Mouse (Mus musculus) forebrain, embryonic 13.5 days (tissue): ENCODE measurements around the gene Shank2. TPM values are rescaled to one million over a fixed set of nuclear protein-coding genes. Genes with fewer than 3 reads are reported as not detected.

Source experiments
- ATAC-seq: fragments of 200-750 bp; cut with Nextera tagmentation; 2 replicates; pipeline ENCODE4 v1.8.0; 2017
- H3K27ac ChIP-seq: fragments of 300-500 bp; sonication (generic); 2 replicates; pipeline ENCODE4 v1.5.1; 2015; ENCODE audit warnings: inconsistent platforms, mild to moderate bottlenecking, moderate library complexity
- H3K27me3 ChIP-seq: fragments of 300-500 bp; sonication (generic); 2 replicates; pipeline ENCODE4 v1.6.1; 2015; ENCODE audit warnings: mild to moderate bottlenecking, inconsistent platforms
- H3K36me3 ChIP-seq: fragments of 300-500 bp; sonication (generic); 2 replicates; pipeline ENCODE4 v1.6.1; 2015; ENCODE audit warnings: mild to moderate bottlenecking, inconsistent platforms; ENCODE audit not compliant: poor library complexity, severe bottlenecking
- H3K4me1 ChIP-seq: fragments of 300-500 bp; sonication (generic); 2 replicates; pipeline ENCODE4 v1.6.1; 2015; ENCODE audit warnings: inconsistent platforms
- H3K4me2 ChIP-seq: fragments of 300-500 bp; sonication (generic); 2 replicates; pipeline ENCODE4 v1.6.1; 2015; ENCODE audit warnings: inconsistent platforms, mild to moderate bottlenecking, moderate library complexity
- H3K4me3 ChIP-seq: fragments of 300-500 bp; sonication (generic); 2 replicates; pipeline ENCODE4 v1.5.1; 2015; ENCODE audit warnings: mild to moderate bottlenecking, inconsistent platforms
- H3K9ac ChIP-seq: fragments of 300-500 bp; sonication (generic); 2 replicates; pipeline ENCODE4 v1.6.1; 2015; ENCODE audit warnings: mild to moderate bottlenecking, inconsistent platforms
- H3K9me3 ChIP-seq: fragments of 300-500 bp; sonication (generic); replicated peaks from 2 replicates; pipeline ENCODE4 v1.6.1; 2016; ENCODE audit warnings: inconsistent platforms
- WGBS: fragments of 180-500 bp; shearing (Covaris S2); methylation state at CpG from one replicate; pipeline ENCODE4 v1.1.7; 2015; 5-methylcytosine and 5-hydroxymethylcytosine counted together
- polyA plus RNA-seq: library from polyadenylated mRNA; unstranded; fragments of >200 nt; fragmentation: Nextera tagmentation; extraction: Ambion mirVana; gene quantifications from 2 replicates; pipeline ENCODE4 v1.2.1, GENCODE M21; 2015

Gene Shank2
- polyA plus RNA-seq, result 4.1 and 4.9 TPM in 2 replicates

GRCm38 (mm10) chr7:144001628-144002027, at the start of gene Shank2:
Shank2 (plus strand) TSS chr7:144001928.
- no peak within 1 kb of the TSS for H3K4me3 ChIP-seq
- H3K4me1 ChIP-seq, result no peaks in the 10 kb centered on the region
- H3K4me2 ChIP-seq, result no peak within 1 kb of the TSS
- H3K9me3 ChIP-seq, result peaks cover 6% of the 10 kb centered on the region
- 77% methylated on average over 3 of the region's 3 CpGs for WGBS
- no peaks in the 10 kb centered on the region for H3K27me3 ChIP-seq
- no peaks in the 10 kb centered on the region for H3K36me3 ChIP-seq
- ATAC-seq, result no peak
- no peak within 1 kb of the TSS for H3K9ac ChIP-seq
- H3K27ac ChIP-seq, result no peak within 1 kb of the TSS

GRCm38 (mm10) chr7:143952130-143952529, 49.6 kb upstream of the Shank2 start:
- 76% methylated on average over 3 of the region's 3 CpGs for WGBS
- Histone ChIP-seq H3K4me2 (no peak overlapping the region), H3K9ac (no peak overlapping the region), H3K4me1 (no peaks in the 10 kb centered on the region), H3K9me3 (no peaks in the 10 kb centered on the region), H3K36me3 (no peaks in the 10 kb centered on the region), H3K27me3 (0 out of 2 replicates have a peak, but pooled peaks cover 3% of the 10 kb centered on the region), H3K27ac (no peak overlapping the region), H3K4me3 (no peak overlapping the region)
- ATAC-seq, result no peak

- Histone ChIP-seq H3K4me3 (no peak overlapping the region), H3K9me3 (no peaks in the 10 kb centered on the region), H3K9ac (no peak overlapping the region), H3K36me3 (no peaks in the 10 kb centered on the region), H3K4me1 (no peaks in the 10 kb centered on the region; the same call in 1 of the 2 replicates), H3K4me2 (no peak overlapping the region), H3K27me3 (0 out of 2 replicates have a peak, but pooled peaks cover 3% of the 10 kb centered on the region), H3K27ac (no peak overlapping the region)
- 86% methylated on average over 6 of the region's 6 CpGs for WGBS
- no peak for ATAC-seq
Observed at GRCm38 (mm10) chr7:143956575-143957295, 45.0 kb upstream of the Shank2 start.

GRCm38 (mm10) chr7:143958030-143958565, 43.6 kb upstream of the Shank2 start:
- H3K27me3 ChIP-seq, result 0 out of 2 replicates have a peak, but pooled peaks cover 3% of the 10 kb centered on the region
- no peak overlapping the region for H3K27ac ChIP-seq
- no peaks in the 10 kb centered on the region; the same call in 1 of the 2 replicates for H3K4me1 ChIP-seq
- H3K9ac ChIP-seq, result no peak overlapping the region
- no peak overlapping the region for H3K4me2 ChIP-seq
- no peak for ATAC-seq
- 47% methylated on average over 11 of the region's 11 CpGs for WGBS
- H3K36me3 ChIP-seq, result no peaks in the 10 kb centered on the region
- H3K9me3 ChIP-seq, result no peaks in the 10 kb centered on the region
- H3K4me3 ChIP-seq, result no peak overlapping the region

DNA sequence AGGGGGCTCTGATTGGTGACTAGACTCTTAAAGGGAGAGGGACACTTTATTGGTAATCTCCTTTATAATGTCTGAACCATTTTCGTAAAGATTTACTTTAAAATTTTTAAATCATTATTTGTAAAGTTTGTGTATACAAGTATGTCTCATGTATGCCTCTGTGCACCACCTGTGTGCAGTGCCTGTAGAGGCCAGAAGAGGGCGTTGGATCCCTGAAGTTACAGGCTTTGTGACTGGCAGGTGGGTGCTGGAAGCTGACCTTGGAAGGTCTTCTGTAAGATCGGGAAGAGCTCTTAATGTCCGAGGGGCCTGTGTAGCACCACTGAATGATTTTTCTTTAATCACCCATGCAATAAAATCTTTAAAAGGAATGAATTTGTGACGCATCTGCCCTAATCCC, 37.9 kb upstream of the Shank2 start:
- no peak overlapping the region for H3K4me3 ChIP-seq
- no peak for ATAC-seq
- no peak overlapping the region for H3K27ac ChIP-seq
- no peaks in the 10 kb centered on the region for H3K9me3 ChIP-seq
- H3K9ac ChIP-seq, result no peak overlapping the region
- H3K4me1 ChIP-seq, result no peaks in the 10 kb centered on the region; the same call in 1 of the 2 replicates
- H3K27me3 ChIP-seq, result no peaks in the 10 kb centered on the region
- no peaks in the 10 kb centered on the region for H3K36me3 ChIP-seq
- WGBS, result 86% methylated on average over 5 of the region's 5 CpGs
- no peak overlapping the region for H3K4me2 ChIP-seq

GRCm38 (mm10) chr7:143966621-143967020, 35.1 kb upstream of the Shank2 start:
- H3K9me3 ChIP-seq, result no peaks in the 10 kb centered on the region
- H3K9ac ChIP-seq, result no peak overlapping the region
- no peaks in the 10 kb centered on the region for H3K4me1 ChIP-seq
- H3K27me3 ChIP-seq, result no peaks in the 10 kb centered on the region
- no peaks in the 10 kb centered on the region for H3K36me3 ChIP-seq
- WGBS, result 86% methylated on average over 7 of the region's 7 CpGs
- no peak for ATAC-seq
- no peak overlapping the region for H3K4me3 ChIP-seq
- H3K4me2 ChIP-seq, result no peak overlapping the region
- no peak overlapping the region for H3K27ac ChIP-seq

DNA sequence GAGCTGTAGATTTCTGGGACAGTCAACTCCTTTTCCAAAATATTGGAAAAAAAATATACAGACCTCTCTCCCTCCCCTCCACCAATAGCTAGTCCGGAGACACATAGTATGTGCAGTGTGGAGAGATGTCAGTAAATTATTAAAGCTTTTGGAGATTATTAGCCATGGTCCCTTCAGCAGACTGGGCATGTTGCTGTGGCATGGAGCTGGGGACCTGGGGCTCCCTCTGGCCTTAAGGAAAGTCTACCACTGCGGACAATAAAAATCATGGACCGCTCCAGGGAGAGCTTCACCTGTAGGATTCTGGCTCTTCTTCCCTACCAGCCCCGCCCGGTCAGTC, 24.3 kb upstream of the Shank2 start:
- Histone ChIP-seq H3K27me3 (peaks cover 72% of the 10 kb centered on the region), H3K27ac (no peak overlapping the region), H3K36me3 (no peaks in the 10 kb centered on the region), H3K9ac (peak overlapping the region; percentile 59; the same call in 1 of the 2 replicates), H3K9me3 (no peaks in the 10 kb centered on the region), H3K4me2 (peak overlapping the region; percentile 98), H3K4me1 (peaks cover 23% of the 10 kb centered on the region), H3K4me3 (peak overlapping the region; percentile 53)
- WGBS, result 14% methylated on average over 5 of the region's 5 CpGs
- ATAC-seq, result no peak; the same call in 1 of the 2 replicates

GRCm38 (mm10) chr7:143977831-143978682, 23.7 kb upstream of the Shank2 start:
- peak overlapping the region; percentile 59 for H3K9ac ChIP-seq
- peaks cover 23% of the 10 kb centered on the region for H3K4me1 ChIP-seq
- no peaks in the 10 kb centered on the region for H3K9me3 ChIP-seq
- H3K27me3 ChIP-seq, result peaks cover 72% of the 10 kb centered on the region
- H3K4me3 ChIP-seq, result peak overlapping the region; percentile 53
- whole genome bisulfite sequencing, result under 1% methylated on average over 65 of the region's 67 CpGs
- no peak overlapping the region for H3K27ac ChIP-seq
- no peaks in the 10 kb centered on the region for H3K36me3 ChIP-seq
- peak; percentile 57 for ATAC-seq
- peak overlapping the region; percentile 98 for H3K4me2 ChIP-seq

DNA sequence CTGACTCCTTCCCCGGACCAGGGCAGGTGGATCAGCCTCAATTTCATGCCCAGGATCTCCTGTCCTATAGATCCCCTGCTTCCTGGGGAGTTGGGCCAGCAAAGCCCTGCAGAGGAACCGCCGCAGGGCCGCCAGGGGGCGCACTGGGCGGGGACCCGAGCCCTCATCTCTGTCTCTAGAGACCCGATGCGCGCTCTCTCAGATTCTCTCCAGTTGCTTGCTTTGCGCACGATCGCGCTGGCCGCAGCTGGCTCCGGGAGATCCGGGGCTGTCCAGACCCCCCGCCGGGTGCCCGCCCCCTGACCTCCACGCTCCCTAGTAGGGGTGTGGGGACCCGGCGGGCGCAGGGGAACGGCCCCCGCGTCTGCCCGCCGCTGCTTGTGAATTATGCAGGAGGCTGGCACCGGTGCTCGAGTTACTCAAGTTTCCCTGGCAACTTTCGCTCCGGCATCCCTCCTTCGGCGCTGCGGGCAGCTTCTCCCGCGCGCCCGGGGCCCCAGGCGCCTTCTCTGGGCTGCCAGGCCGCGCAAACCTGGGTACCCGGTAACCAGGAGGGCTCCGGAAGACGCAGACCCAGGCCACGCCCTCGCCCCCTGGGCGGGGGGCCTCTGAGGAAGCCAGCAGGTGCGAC, 22.9 kb upstream of the Shank2 start:
- Histone ChIP-seq H3K4me3 (peak overlapping the region; percentile 53), H3K9ac (peak overlapping the region; percentile 59), H3K27ac (no peak overlapping the region; the same call in 1 of the 2 replicates), H3K36me3 (no peaks in the 10 kb centered on the region), H3K9me3 (no peaks in the 10 kb centered on the region), H3K4me1 (peaks cover 23% of the 10 kb centered on the region), H3K27me3 (peaks cover 72% of the 10 kb centered on the region), H3K4me2 (peak overlapping the region; percentile 98)
- WGBS, result under 1% methylated on average over 47 of the region's 50 CpGs
- peak; percentile 89 for ATAC-seq

GRCm38 (mm10) chr7:143979986-143980385, 21.7 kb upstream of the Shank2 start:
- Histone ChIP-seq H3K4me3 (no peak overlapping the region), H3K4me2 (no peak overlapping the region), H3K4me1 (peaks cover 23% of the 10 kb centered on the region), H3K9ac (no peak overlapping the region), H3K36me3 (no peaks in the 10 kb centered on the region), H3K27ac (no peak overlapping the region), H3K27me3 (peaks cover 66% of the 10 kb centered on the region), H3K9me3 (no peaks in the 10 kb centered on the region)
- no peak for ATAC-seq
- 60% methylated on average over 5 of the region's 5 CpGs for WGBS

- Histone ChIP-seq H3K9me3 (no peaks in the 10 kb centered on the region), H3K27ac (no peak overlapping the region), H3K4me3 (no peak overlapping the region), H3K4me1 (no peaks in the 10 kb centered on the region), H3K27me3 (peaks cover 3% of the 10 kb centered on the region; the same call in 1 of the 2 replicates), H3K4me2 (no peak overlapping the region), H3K9ac (no peak overlapping the region), H3K36me3 (no peaks in the 10 kb centered on the region)
- no peak for ATAC-seq
- 97% methylated on average over 2 of the region's 2 CpGs for WGBS
Observed at GRCm38 (mm10) chr7:143986281-143986680, 15.4 kb upstream of the Shank2 start.
